Comparison of ENCODE assay signal across 7 mouse cellular contexts in genomic region chr17:75551512-75552400, GRCm38 (mm10). TPM values are rescaled to one million over a fixed set of nuclear protein-coding genes. Genes with fewer than 3 reads are reported as not detected.
DNase-seq lines count a peak whose midpoint lies in the region; ATAC-seq lines count a peak whose summit lies in the region.

Fam98a (minus strand) TSS chr17:75551946.

- under 1% methylated on average over 56 of the region's 56 CpGs for WGBS in embryonic facial prominence, embryonic 12.5 days
- WGBS in limb, embryonic 11.5 days, result under 1% methylated on average over 56 of the region's 56 CpGs
- under 1% methylated on average over 56 of the region's 56 CpGs for WGBS in midbrain, embryonic 14.5 days

- peaks cover 9% of the 10 kb centered on the region; the same call in 1 of the 2 replicates for H3K4me1 ChIP-seq in embryonic facial prominence, embryonic 12.5 days
- no peaks in the 10 kb centered on the region for H3K4me1 ChIP-seq in limb, embryonic 11.5 days (ENCODE audit: control insufficient read depth, insufficient read depth, low read length)
- H3K4me1 ChIP-seq in midbrain, embryonic 14.5 days (ENCODE audit: control insufficient read depth, insufficient read depth, low read length), result 0 out of 2 replicates have a peak, but pooled peaks cover 7% of the 10 kb centered on the region

- H3K36me3 ChIP-seq in embryonic facial prominence, embryonic 12.5 days, result no peaks in the 10 kb centered on the region
- H3K36me3 ChIP-seq in limb, embryonic 11.5 days (ENCODE audit: control insufficient read depth, insufficient read depth, low read length), result no peaks in the 10 kb centered on the region
- peaks cover 8% of the 10 kb centered on the region for H3K36me3 ChIP-seq in midbrain, embryonic 14.5 days (ENCODE audit: control insufficient read depth, insufficient read depth, low read length)

- peak; percentile 99 for ATAC-seq in embryonic facial prominence, embryonic 12.5 days (ENCODE audit: insufficient number of reproducible peaks, insufficient read depth, low FRiP score, low TSS enrichment)
- ATAC-seq in limb, embryonic 11.5 days (ENCODE audit: insufficient number of reproducible peaks, low FRiP score, low TSS enrichment, low read depth), result peak; percentile 98
- peak; percentile 98 for ATAC-seq in midbrain, embryonic 14.5 days (ENCODE audit: low FRiP score, low TSS enrichment)

- peak within 1 kb of the TSS; percentile 78 for H3K9ac ChIP-seq in embryonic facial prominence, embryonic 12.5 days
- peak within 1 kb of the TSS; percentile 60 for H3K9ac ChIP-seq in limb, embryonic 11.5 days (ENCODE audit: low read length)
- peak within 1 kb of the TSS; percentile 73 for H3K9ac ChIP-seq in midbrain, embryonic 14.5 days (replicated peaks; ENCODE audit: low read length)

- DNase-seq in adrenal gland, postnatal 25 days, result peak; percentile 99
- DNase-seq in heart, adult 11 months, result peak; percentile 100
- DNase-seq in kidney, adult 18-20 months, result peak; percentile 97
- peak; percentile 99 for DNase-seq in limb, embryonic 11.5 days (ENCODE audit: low spot score)
- DNase-seq in midbrain, embryonic 14.5 days, result peak; percentile 100
- DNase-seq in spleen, adult 18-20 months, result peak; percentile 96

- H3K4me3 ChIP-seq in embryonic facial prominence, embryonic 12.5 days, result peak within 1 kb of the TSS; percentile 87
- peak within 1 kb of the TSS; percentile 70 for H3K4me3 ChIP-seq in limb, embryonic 11.5 days (ENCODE audit: low read depth, low read length)
- peak within 1 kb of the TSS; percentile 80 for H3K4me3 ChIP-seq in midbrain, embryonic 14.5 days (replicated peaks; ENCODE audit: low read depth, low read length)

- no peaks in the 10 kb centered on the region for H3K9me3 ChIP-seq in embryonic facial prominence, embryonic 12.5 days
- H3K9me3 ChIP-seq in limb, embryonic 11.5 days (ENCODE audit: control insufficient read depth, low read length), result no peaks in the 10 kb centered on the region
- no peaks in the 10 kb centered on the region for H3K9me3 ChIP-seq in midbrain, embryonic 14.5 days (ENCODE audit: control insufficient read depth, low read length)

- H3K27ac ChIP-seq in embryonic facial prominence, embryonic 12.5 days, result no peak within 1 kb of the TSS
- no peak within 1 kb of the TSS for H3K27ac ChIP-seq in limb, embryonic 11.5 days (replicated peaks; ENCODE audit: low read depth, low read length)
- H3K27ac ChIP-seq in midbrain, embryonic 14.5 days (replicated peaks; ENCODE audit: low read depth, low read length), result peak within 1 kb of the TSS; percentile 49

- no peaks in the 10 kb centered on the region for H3K27me3 ChIP-seq in embryonic facial prominence, embryonic 12.5 days
- no peaks in the 10 kb centered on the region for H3K27me3 ChIP-seq in limb, embryonic 11.5 days (ENCODE audit: control insufficient read depth, insufficient read depth, low read length)
- H3K27me3 ChIP-seq in midbrain, embryonic 14.5 days (ENCODE audit: control insufficient read depth, insufficient read depth, low read length), result no peaks in the 10 kb centered on the region

- peak within 1 kb of the TSS; percentile 77 for H3K4me2 ChIP-seq in embryonic facial prominence, embryonic 12.5 days (replicated peaks)
- peak within 1 kb of the TSS; percentile 67 for H3K4me2 ChIP-seq in limb, embryonic 11.5 days (ENCODE audit: low read depth, severe bottlenecking)
- peak within 1 kb of the TSS; percentile 87 for H3K4me2 ChIP-seq in midbrain, embryonic 14.5 days (ENCODE audit: low read length)

RNA-seq across cellular contexts. Expression of gene Fam98a, which starts in this region (rescaled TPM):
- total RNA-seq in adrenal gland, postnatal 25 days (2021), result 31.3 and 31.4 TPM in 2 replicates
- polyA plus RNA-seq in embryonic facial prominence, embryonic 12.5 days (2016; fragmentation: Nextera tagmentation; extraction: Ambion mirVana), result 25.7 and 29.5 TPM in 2 replicates
- polyA plus RNA-seq in limb, embryonic 11.5 days (2014; fragmentation: Nextera tagmentation; extraction: Ambion mirVana), result 7.7 and 8.2 TPM in 2 replicates
- polyA plus RNA-seq in midbrain, embryonic 14.5 days (2014; fragmentation: Nextera tagmentation; extraction: Ambion mirVana), result 9.0 and 10.5 TPM in 2 replicates
